Mouse (Mus musculus): Measurements from ENCODE around the gene Taf15.

DNA sequence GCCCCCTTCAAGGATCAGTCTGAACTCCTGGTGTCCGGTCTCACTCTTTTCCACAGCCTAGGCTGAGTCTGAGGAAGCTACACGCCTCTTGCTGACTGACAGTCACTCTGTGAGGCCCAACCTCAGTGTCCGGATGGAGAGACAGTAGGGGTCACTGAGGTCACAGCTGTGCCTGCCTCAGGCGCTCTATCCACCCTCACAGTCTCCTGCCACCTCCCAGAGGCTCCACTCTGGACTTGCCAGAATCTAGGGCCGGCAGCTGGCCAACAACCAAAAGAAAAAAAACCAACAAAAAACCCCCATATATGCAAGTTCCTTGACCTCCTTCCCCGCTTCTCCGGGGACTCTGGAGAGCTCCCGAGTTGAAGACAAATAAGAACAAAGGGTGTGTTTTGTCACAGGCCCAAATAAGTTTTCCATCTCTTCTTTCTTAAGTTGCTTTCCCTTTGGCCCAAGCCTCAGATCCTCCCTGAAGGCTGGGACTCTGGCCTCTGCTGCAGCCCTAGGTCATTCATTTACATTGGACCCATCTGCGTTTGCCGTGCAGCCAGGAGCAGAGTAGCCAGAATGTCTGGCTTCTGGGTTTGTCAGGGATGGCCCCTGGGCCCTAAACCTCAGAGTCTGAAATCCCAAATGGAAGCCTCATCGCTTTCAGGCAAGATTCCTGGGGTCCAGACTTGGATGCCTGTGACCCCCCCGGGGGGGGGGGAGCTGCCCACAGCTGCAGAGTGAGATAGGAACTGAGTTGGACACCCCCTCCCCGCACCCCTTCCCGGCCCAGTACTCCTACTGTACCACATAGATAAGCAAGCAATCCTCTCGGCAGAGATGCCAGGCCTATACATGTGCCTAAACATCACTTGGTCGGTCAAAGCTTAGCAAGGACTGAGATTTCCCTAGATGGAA lies 24.6 kb upstream of the Taf15 start:
- TF ChIP-seq POLR2A (IDR thresholded peaks at IDR 0.05; ENCODE audit: insufficient read depth, low read depth, low read length) (no peak), EP300 (IDR thresholded peaks at IDR 0.05; ENCODE audit: insufficient read depth, low read depth, low read length) (no peak), CTCF (IDR thresholded peaks at IDR 0.05) (no peak)

Data from heart, adult 2 months (tissue).